Mouse (Mus musculus): Measurements from ENCODE around the gene Ankub1.

- no peak for TF ChIP-seq CTCF (IDR thresholded peaks at IDR 0.05; ENCODE audit: low read depth, low read length)
- TF ChIP-seq GATA2 (IDR thresholded peaks at IDR 0.05; ENCODE audit: borderline replicate concordance, low read depth, low read length), result no peak
- no peak for TF ChIP-seq GATA1 (IDR thresholded peaks at IDR 0.05; ENCODE audit: borderline replicate concordance, low read length)
- no peak for TF ChIP-seq TAL1 (conservative IDR thresholded peaks at IDR 0.05; ENCODE audit: low read depth, low read length)
- TF ChIP-seq POLR2AphosphoS5 (IDR thresholded peaks at IDR 0.05; ENCODE audit: insufficient replicate concordance, low read depth, low read length), result no peak
Observed at GRCm38 (mm10) chr3:57665880-57666279, 26.7 kb downstream of the Ankub1 start.
